Mouse (Mus musculus): Measurements from ENCODE around the gene Hyal4. TPM values are rescaled to one million over a fixed set of nuclear protein-coding genes. Genes with fewer than 3 reads are reported as not detected.

Hyal4 gene
- polyA plus RNA-seq (2014; fragmentation: Nextera tagmentation; extraction: Ambion mirVana) = not detected in 2 replicates

- Histone ChIP-seq H3K27me3 (ENCODE audit: control insufficient read depth, insufficient read depth, low read length) (no peaks in the 10 kb centered on the region), H3K4me2 (replicated peaks) (no peak within 1 kb of the TSS), H3K9me3 (ENCODE audit: control insufficient read depth, low read length) (no peaks in the 10 kb centered on the region), H3K4me3 (replicated peaks; ENCODE audit: low read length) (no peak within 1 kb of the TSS), H3K4me1 (replicated peaks; ENCODE audit: control insufficient read depth, insufficient read depth, low read length) (no peaks in the 10 kb centered on the region), H3K27ac (no peak within 1 kb of the TSS), H3K36me3 (replicated peaks; ENCODE audit: control insufficient read depth, insufficient read depth) (no peaks in the 10 kb centered on the region), H3K9ac (no peak within 1 kb of the TSS)
- no peak for ATAC-seq (ENCODE audit: low FRiP score)
- no peak for DNase-seq (ENCODE audit: low spot score)
- 93% methylated on average over 4 of the region's 4 CpGs for WGBS
Observed at GRCm38 (mm10) chr6:24748029-24748428, at the start of gene Hyal4. Gene Hyal4 (plus strand): TSS chr6:24748329.

GRCm38 (mm10) chr6:24707090-24707489 is 41.0 kb upstream of the Hyal4 start:
- Histone ChIP-seq H3K4me3 (replicated peaks; ENCODE audit: low read length) (no peak overlapping the region), H3K36me3 (replicated peaks; ENCODE audit: control insufficient read depth, insufficient read depth) (no peaks in the 10 kb centered on the region), H3K27ac (no peak overlapping the region), H3K27me3 (ENCODE audit: control insufficient read depth, insufficient read depth, low read length) (no peaks in the 10 kb centered on the region), H3K4me2 (replicated peaks) (no peak overlapping the region), H3K9ac (no peak overlapping the region), H3K9me3 (ENCODE audit: control insufficient read depth, low read length) (no peaks in the 10 kb centered on the region), H3K4me1 (replicated peaks; ENCODE audit: control insufficient read depth, insufficient read depth, low read length) (no peaks in the 10 kb centered on the region)
- ATAC-seq (ENCODE audit: low FRiP score) (no peak), DNase-seq (ENCODE audit: low spot score) (no peak)
- WGBS = 93% methylated on average over 5 of the region's 5 CpGs

GRCm38 (mm10) chr6:24707499-24707898 is 40.6 kb upstream of the Hyal4 start:
- H3K9ac ChIP-seq = no peak overlapping the region
- H3K27me3 ChIP-seq (ENCODE audit: control insufficient read depth, insufficient read depth, low read length) = no peaks in the 10 kb centered on the region
- H3K9me3 ChIP-seq (ENCODE audit: control insufficient read depth, low read length) = no peaks in the 10 kb centered on the region
- WGBS = 80% methylated on average over 2 of the region's 2 CpGs
- H3K4me2 ChIP-seq (replicated peaks) = no peak overlapping the region
- no peaks in the 10 kb centered on the region for H3K36me3 ChIP-seq (replicated peaks; ENCODE audit: control insufficient read depth, insufficient read depth)
- H3K27ac ChIP-seq = no peak overlapping the region
- DNase-seq (ENCODE audit: low spot score) (no peak), ATAC-seq (ENCODE audit: low FRiP score) (no peak)
- H3K4me1 ChIP-seq (replicated peaks; ENCODE audit: control insufficient read depth, insufficient read depth, low read length) = no peaks in the 10 kb centered on the region
- no peak overlapping the region for H3K4me3 ChIP-seq (replicated peaks; ENCODE audit: low read length)

GRCm38 (mm10) chr6:24721317-24722099 is 26.6 kb upstream of the Hyal4 start:
- no peaks in the 10 kb centered on the region for H3K36me3 ChIP-seq (replicated peaks; ENCODE audit: control insufficient read depth, insufficient read depth)
- no peaks in the 10 kb centered on the region for H3K9me3 ChIP-seq (ENCODE audit: control insufficient read depth, low read length)
- ATAC-seq (ENCODE audit: low FRiP score) = no peak
- no peak overlapping the region for H3K27ac ChIP-seq
- DNase-seq (ENCODE audit: low spot score) = peak; percentile 82
- no peaks in the 10 kb centered on the region for H3K4me1 ChIP-seq (replicated peaks; ENCODE audit: control insufficient read depth, insufficient read depth, low read length)
- H3K9ac ChIP-seq = no peak overlapping the region
- H3K27me3 ChIP-seq (ENCODE audit: control insufficient read depth, insufficient read depth, low read length) = no peaks in the 10 kb centered on the region
- H3K4me3 ChIP-seq (replicated peaks; ENCODE audit: low read length) = no peak overlapping the region
- WGBS = 37% methylated on average over 13 of the region's 13 CpGs
- H3K4me2 ChIP-seq (replicated peaks) = no peak overlapping the region

- H3K27ac ChIP-seq = no peak overlapping the region
- no peak overlapping the region for H3K4me3 ChIP-seq (replicated peaks; ENCODE audit: low read length)
- no peaks in the 10 kb centered on the region for H3K36me3 ChIP-seq (replicated peaks; ENCODE audit: control insufficient read depth, insufficient read depth)
- WGBS = 96% methylated on average over 1 of the region's 1 CpGs
- no peak for DNase-seq (ENCODE audit: low spot score)
- H3K9ac ChIP-seq = no peak overlapping the region
- H3K9me3 ChIP-seq (ENCODE audit: control insufficient read depth, low read length) = no peaks in the 10 kb centered on the region
- H3K4me1 ChIP-seq (replicated peaks; ENCODE audit: control insufficient read depth, insufficient read depth, low read length) = no peaks in the 10 kb centered on the region
- no peak for ATAC-seq (ENCODE audit: low FRiP score)
- H3K27me3 ChIP-seq (ENCODE audit: control insufficient read depth, insufficient read depth, low read length) = no peaks in the 10 kb centered on the region
- no peak overlapping the region for H3K4me2 ChIP-seq (replicated peaks)
Observed at GRCm38 (mm10) chr6:24728130-24728529, 20.0 kb upstream of the Hyal4 start.

- DNase-seq (ENCODE audit: low spot score) (no peak), ATAC-seq (ENCODE audit: low FRiP score) (no peak)
- no peak within 1 kb of the TSS for H3K4me3 ChIP-seq (replicated peaks; ENCODE audit: low read length)
- whole genome bisulfite sequencing = 83% methylated on average over 3 of the region's 3 CpGs
- H3K4me2 ChIP-seq (replicated peaks) = no peak within 1 kb of the TSS
- no peak within 1 kb of the TSS for H3K27ac ChIP-seq
- H3K36me3 ChIP-seq (replicated peaks; ENCODE audit: control insufficient read depth, insufficient read depth) = no peaks in the 10 kb centered on the region
- H3K4me1 ChIP-seq (replicated peaks; ENCODE audit: control insufficient read depth, insufficient read depth, low read length) = no peaks in the 10 kb centered on the region
- H3K9me3 ChIP-seq (ENCODE audit: control insufficient read depth, low read length) = no peaks in the 10 kb centered on the region
- no peaks in the 10 kb centered on the region for H3K27me3 ChIP-seq (ENCODE audit: control insufficient read depth, insufficient read depth, low read length)
- H3K9ac ChIP-seq = no peak within 1 kb of the TSS
Observed at GRCm38 (mm10) chr6:24732945-24733344, 15.2 kb upstream of the Hyal4 start, which contains the start of gene Hyal6. Gene Hyal6 (plus strand): TSS chr6:24733245.

- Histone ChIP-seq H3K4me3 (replicated peaks; ENCODE audit: low read length) (no peak overlapping the region), H3K36me3 (replicated peaks; ENCODE audit: control insufficient read depth, insufficient read depth) (no peaks in the 10 kb centered on the region), H3K27me3 (ENCODE audit: control insufficient read depth, insufficient read depth, low read length) (no peaks in the 10 kb centered on the region), H3K4me2 (replicated peaks) (no peak overlapping the region), H3K27ac (no peak overlapping the region), H3K4me1 (replicated peaks; ENCODE audit: control insufficient read depth, insufficient read depth, low read length) (no peaks in the 10 kb centered on the region), H3K9me3 (ENCODE audit: control insufficient read depth, low read length) (no peaks in the 10 kb centered on the region), H3K9ac (no peak overlapping the region)
- DNase-seq (ENCODE audit: low spot score) (no peak), ATAC-seq (ENCODE audit: low FRiP score) (no peak)
- 92% methylated on average over 6 of the region's 6 CpGs for WGBS
Observed at GRCm38 (mm10) chr6:24734565-24734964, 13.6 kb upstream of the Hyal4 start.

GRCm38 (mm10) chr6:24759281-24759680 is 11.2 kb downstream of the Hyal4 start:
- no peak for ATAC-seq (ENCODE audit: low FRiP score)
- H3K27me3 ChIP-seq (ENCODE audit: control insufficient read depth, insufficient read depth, low read length) = no peaks in the 10 kb centered on the region
- no peak overlapping the region for H3K9ac ChIP-seq
- 94% methylated on average over 3 of the region's 3 CpGs for WGBS
- H3K27ac ChIP-seq = no peak overlapping the region
- no peaks in the 10 kb centered on the region for H3K9me3 ChIP-seq (ENCODE audit: control insufficient read depth, low read length)
- no peaks in the 10 kb centered on the region for H3K4me1 ChIP-seq (replicated peaks; ENCODE audit: control insufficient read depth, insufficient read depth, low read length)
- no peak for DNase-seq (ENCODE audit: low spot score)
- no peak overlapping the region for H3K4me3 ChIP-seq (replicated peaks; ENCODE audit: low read length)
- no peaks in the 10 kb centered on the region for H3K36me3 ChIP-seq (replicated peaks; ENCODE audit: control insufficient read depth, insufficient read depth)
- no peak overlapping the region for H3K4me2 ChIP-seq (replicated peaks)

- no peak overlapping the region for H3K4me2 ChIP-seq (replicated peaks)
Observed at GRCm38 (mm10) chr6:24766261-24766660, 18.1 kb downstream of the Hyal4 start.

More at GRCm38 (mm10) chr6:24766261-24766660, 18.1 kb downstream of the Hyal4 start:
- H3K4me3 ChIP-seq (replicated peaks; ENCODE audit: low read length) = no peak overlapping the region
- H3K4me1 ChIP-seq (replicated peaks; ENCODE audit: control insufficient read depth, insufficient read depth, low read length) = no peaks in the 10 kb centered on the region
- H3K36me3 ChIP-seq (replicated peaks; ENCODE audit: control insufficient read depth, insufficient read depth) = no peaks in the 10 kb centered on the region
- H3K27ac ChIP-seq = no peak overlapping the region
- 88% methylated on average over 2 of the region's 2 CpGs for WGBS
- no peak for ATAC-seq (ENCODE audit: low FRiP score)
- H3K9me3 ChIP-seq (ENCODE audit: control insufficient read depth, low read length) = no peaks in the 10 kb centered on the region
- DNase-seq (ENCODE audit: low spot score) = no peak
- H3K9ac ChIP-seq = no peak overlapping the region
- H3K27me3 ChIP-seq (ENCODE audit: control insufficient read depth, insufficient read depth, low read length) = no peaks in the 10 kb centered on the region

Data from hindbrain, embryonic 14.5 days (tissue).